Mouse (Mus musculus) retina, postnatal 7 days (tissue): Measurements from ENCODE around the gene Nelfe.
A peak's percentile ranks its signal among the peaks of the same experiment; 100 is the strongest.
"Not testable (repeated sequence)": the region's sequence is repeated elsewhere in the genome, so short reads cannot be mapped to it uniquely, and the experiment has no call there.

ENCODE experiments used
- DNase-seq: peaks from one replicate; pipeline ENCODE4 v3.0.0-alpha.2; 2012; ENCODE audit warnings: low read depth, low spot score

The Nelfe gene

DNA sequence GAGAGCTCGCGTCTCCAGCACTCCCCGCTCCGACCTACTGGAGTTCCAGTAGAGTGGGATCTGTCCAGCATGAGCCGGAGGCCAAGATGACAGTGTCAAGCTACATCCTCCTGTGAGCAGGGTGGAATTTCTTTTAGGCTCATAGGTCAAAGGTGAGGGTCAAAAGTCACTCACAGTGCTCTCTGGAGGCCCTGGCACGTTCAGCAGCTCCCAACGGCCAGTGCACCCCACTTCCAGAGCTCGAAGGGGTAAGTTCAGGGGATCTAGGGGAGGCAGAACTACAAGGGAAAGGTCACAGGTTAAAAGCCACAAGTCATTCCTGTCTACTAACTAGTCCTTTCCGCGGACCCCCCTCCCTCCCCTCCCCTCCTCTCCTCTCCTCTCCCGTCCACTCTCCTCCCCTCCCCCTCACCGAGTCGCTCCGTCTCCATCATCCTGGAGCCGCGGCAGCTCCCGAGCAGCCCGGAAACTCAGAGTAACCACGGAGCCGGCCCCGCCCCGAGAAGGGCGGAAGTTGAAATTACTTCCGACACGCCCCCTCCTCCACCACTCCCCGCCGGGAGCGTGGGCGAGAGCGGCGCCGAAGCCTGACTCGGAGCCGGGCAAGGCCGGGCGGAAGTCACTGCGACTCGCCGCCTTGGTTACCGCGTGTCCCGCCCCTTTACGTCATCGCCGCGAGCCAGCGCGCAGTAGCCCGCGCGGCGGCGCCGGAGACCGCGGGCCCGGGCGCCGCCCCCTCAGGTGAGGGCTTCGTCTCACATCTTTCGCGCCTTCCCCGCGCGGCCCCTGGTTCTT lies at the start of gene Nelfe, which contains the start of gene Skiv2l:
Nelfe (plus strand) TSS at position 670 of the 795 bp plus-strand sequence.
Skiv2l (minus strand) TSS at position 489 of the 795 bp plus-strand sequence.
- DNase-seq, result peak; percentile 94

DNA sequence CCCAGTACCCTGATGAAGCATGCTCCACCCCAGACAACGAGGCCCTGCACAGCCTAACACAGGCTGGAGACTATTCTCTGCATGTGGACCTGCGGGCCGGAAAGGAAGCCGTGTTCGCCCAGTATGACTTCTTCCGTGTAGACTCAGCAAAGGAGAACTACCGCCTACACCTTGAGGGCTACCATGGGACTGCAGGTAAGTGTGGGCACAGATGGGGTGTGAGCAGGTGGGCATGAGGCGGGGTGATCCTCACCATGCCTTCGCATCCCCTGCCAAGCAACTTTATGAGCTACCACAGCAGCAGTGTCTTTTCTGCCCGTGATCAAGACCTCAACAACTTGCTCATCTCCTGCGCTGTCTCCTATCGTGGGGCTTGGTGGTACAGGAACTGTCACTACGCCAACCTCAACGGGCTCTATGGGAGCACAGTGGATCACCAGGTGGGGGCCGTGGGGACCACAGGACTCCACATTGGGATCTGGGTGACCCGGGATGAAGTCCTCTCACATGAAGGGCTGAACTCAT lies 49.3 kb upstream of the Nelfe start:
- DNase-seq, result not testable (repeated sequence)

DNA sequence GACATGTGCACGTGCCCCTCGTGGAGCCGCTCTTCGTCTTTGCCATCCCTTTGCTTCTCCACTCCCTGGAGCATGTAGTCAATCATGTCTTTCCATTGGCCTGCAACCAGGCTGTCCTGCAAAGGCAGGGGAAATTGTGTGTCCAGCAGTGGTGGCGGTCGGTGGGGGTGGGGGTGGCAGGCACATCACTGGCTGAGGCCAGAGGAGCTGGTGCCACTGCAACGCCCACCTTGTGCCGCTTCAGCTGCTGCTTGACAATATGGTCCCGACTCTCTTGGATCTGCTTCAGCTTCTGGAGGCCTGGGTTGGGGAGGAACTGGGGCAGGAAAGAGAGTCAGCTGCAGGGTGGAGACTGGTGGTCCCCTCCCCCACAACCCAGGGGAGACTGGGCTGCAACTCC lies 47.4 kb upstream of the Nelfe start:
- not testable (repeated sequence) for DNase-seq

DNA sequence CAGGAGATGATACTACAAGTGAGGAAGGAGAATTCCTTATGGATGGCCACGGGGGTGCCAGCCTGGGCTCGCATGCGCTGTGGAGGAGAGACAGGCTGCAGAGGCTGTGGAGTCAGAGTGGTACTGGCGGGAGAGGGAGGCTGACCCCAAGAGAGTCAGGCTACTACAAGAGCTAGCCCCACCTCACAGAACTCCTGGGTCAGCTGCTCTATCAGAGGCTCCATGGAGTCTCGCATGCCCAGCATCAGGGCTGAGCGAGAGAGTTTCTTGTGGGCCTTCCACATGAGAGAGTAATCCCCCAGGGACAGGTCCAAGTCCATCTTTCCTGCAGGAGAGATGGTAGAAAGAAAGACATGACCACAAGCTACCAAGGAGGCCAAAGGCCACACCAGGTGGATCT lies 46.8 kb upstream of the Nelfe start:
- not testable (repeated sequence) for DNase-seq

DNA sequence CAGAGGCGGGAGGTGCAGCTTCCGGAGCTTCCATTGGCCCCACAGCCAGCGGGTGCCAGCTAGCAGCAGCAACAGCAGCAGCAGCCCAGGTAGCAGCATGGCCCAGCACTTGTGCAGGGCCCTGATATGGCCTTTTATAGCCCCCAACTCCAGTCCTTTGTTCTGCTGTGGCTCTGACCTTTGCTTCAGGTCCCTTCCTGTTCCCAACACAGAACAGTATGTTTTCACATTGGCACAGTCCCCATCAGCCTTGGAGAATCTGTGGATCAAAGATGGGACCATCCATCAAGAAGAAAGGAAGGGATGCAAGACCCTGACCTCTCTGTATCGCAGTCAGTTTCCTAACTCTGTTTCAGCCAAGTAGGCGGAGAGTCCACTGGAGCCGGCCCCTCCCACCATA lies 45.9 kb upstream of the Nelfe start, which contains the start of gene Cyp21a1:
Cyp21a1 (minus strand) TSS at position 261 of the 400 bp plus-strand sequence.
- not testable (repeated sequence) for DNase-seq

DNA sequence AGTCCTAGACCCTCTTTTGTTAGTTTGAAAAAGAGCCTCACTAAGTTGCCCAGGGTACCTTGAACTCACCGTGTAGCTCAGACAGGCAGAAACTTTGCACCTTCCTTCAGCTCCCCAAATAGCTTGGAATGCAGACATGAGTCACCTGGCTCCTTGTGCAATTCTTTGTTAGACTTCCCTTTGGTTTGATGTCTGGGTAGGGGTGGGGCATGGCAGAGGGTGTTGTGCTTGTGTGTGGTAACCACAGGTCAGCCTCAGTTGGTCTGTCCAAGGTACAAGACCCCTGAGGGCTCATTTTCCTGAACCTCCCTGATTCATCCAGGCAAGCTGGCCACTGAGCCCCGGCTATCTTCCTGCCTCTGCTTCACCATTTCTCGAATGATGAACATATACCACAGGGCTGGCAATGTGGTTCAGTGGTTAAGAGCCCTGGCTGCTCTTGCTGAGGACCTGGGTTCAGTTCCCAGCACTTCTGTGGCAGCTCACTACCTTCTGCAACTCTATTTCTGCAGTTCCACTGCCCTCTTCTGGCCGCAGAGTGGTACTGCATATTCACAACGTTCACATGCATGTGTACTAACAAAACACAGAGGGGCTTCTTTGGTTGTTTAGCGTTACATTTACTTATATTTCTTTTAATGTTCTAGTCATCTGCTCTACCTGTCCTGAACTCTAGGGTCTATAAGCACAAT lies 45.2 kb upstream of the Nelfe start:
- DNase-seq, result no peak

DNA sequence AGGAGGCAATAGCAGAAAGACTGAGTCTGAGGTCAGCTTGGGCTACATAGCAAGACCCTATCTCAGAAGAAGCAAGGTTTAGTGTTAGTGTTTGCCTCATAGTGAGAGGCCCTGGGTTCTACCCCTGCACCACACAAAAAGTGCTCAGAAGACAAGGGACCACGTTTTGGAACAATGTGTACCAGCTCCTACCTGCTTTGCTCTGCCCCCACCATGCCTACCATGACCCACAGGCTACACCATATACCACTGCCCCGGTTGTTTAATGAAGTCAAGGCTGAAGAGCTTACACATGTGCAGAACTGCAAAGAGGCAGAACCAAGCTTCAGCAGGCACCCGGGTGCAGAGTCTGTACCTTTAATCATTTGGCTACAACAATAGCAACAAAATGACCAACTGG lies 43.0 kb upstream of the Nelfe start:
- DNase-seq, result no peak

DNA sequence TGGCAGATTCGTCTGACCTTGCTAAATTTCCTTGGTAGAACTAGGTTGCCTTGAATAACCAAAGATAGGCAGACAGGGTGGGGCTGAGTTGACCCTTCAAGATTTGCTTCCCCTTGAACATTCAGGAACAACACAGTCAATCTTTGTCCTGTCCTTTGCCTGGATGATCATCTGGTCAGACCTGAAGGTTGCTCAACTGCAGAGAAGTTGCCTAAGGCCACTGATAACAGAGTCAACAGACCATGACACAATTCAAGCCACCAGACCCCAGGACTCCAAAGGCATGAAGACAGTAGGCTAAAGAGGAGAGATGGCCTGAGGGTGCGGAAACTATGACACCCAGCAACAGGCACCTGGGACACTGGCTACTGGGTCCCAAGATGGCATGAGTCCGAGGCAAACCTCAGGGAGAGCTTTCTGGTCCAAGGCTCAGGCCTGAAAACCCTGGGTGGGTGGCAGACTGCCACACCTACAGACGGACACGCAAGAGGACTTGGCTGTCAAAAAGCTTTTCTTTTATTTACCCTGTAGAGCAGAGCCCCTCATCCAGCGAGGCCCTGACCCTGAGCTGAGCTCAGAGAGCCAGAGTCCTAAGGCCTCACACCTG lies 41.5 kb upstream of the Nelfe start:
- no peak for DNase-seq

DNA sequence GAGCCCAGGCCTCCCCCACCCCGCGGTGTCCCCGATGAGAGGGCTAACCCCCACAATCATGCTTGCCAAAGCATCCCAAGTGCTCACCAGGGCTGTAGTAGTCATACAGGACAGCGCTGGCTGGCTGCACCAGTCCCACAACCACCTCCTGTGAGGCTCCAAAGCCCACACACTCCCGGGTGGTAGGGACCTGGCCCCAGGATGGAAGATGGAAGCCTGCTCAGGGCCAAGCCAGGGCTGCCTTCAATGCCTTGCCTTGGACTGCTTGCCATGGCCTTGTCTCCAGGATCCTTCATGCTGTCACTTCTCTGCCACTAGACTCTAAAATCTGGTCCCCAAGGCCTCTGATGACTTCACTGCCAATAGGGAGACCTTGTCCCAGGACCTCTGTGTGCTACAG lies 39.8 kb upstream of the Nelfe start:
- DNase-seq, result not testable (repeated sequence)

DNA sequence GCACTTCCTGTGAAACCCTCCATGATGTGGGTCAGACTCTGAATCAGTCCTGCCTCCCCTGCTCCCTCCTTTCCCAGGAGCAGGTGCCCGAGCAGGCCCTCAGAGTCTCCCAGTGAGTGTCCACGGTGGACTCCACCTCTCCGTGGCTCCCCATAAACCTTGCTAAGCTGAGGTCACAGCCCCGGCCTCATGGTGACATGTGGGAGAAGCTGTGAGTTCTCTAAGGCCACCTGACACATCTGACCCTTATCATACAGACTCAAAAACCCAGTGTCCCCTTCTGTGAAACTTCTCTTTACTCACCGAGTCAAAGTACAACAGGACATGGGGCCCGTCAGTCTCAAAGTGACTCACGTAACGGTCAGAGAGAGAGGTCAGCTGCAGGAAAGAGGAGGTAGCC lies 39.4 kb upstream of the Nelfe start:
- not testable (repeated sequence) for DNase-seq

DNA sequence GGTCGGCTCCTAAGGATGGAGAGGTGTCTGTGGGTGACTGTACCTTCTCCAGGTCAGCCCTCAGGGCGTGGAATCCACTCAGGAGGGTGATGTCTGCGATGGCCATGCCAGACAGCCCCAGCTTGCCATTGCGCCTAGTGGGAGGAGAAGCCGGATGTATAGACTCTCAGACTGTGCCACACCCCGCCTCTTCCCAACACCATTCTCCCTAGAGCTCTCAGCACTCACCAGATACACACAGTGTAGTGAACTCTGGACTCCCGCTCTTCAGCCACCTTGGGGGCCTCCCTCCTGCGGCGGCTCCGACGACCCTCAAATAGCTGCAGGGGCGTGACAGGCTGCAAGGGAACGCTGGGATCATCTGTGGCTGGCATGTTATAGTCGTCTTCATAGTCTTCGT lies 38.9 kb upstream of the Nelfe start:
- DNase-seq, result no peak

DNA sequence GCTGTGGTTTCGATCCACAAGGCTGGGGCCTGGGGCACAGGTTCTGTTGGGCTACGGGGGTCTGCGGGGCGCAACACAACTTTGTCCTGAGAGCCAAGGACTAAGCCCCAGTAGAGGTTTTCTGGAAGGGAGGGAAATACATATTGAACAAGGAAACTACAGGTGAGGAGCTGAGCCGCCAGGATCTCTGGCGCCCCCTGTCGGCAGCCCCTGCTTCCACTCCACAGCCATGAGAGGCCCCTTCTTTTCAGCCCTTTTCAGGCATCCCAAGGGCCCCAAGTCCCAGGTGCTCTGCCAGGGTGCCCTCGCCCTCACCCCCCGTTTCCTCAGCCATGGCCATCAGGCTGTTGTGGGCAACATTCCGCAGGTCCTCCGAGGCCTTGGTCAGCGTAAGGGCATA lies 36.4 kb upstream of the Nelfe start:
- DNase-seq, result peak; percentile 6

DNA sequence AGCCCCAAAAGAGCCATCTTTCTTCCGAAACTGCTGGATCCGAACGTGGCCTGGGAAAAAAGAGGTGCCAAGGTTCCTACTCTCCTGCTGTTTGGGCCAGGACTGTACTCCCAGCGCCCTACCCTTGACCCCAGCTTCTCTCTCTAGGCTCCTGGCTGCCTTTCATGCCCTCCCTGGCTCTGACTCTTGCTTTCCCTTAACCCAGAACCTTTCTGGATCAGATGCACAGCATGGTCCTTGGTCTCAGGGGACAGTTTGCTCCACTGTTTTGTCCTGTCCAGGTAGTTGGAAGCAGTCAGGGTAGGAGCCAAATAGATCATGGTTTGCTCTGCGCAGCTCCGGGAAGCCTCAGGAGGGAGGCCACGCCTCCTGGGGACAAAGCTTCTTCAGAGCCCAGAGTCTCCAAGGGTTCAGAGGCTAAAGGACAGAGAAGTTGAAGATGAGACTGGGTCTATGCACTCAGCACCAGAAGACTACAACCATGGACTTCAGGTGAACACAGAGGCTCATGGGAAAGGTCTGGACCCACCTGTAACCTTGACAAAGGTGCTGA lies 35.3 kb upstream of the Nelfe start:
- no peak for DNase-seq

DNA sequence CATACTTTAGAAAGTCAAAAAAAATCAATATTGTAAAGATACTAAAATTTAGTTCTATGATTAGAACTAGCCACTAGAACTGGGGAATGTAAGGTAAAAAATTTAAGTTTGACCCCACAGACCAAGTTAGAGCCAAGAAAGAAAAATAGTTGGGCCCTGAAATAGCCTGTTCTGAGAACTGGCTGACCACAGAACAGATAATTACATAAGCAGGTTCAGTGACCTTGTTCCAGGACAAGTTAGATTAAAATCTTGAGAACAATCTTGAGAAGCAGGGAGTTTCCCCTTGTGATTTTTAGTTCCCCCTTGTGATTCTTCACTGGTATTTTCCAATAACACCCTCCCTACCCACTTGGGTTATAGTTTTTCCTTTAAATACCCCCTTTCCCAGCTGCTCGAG lies 19.4 kb upstream of the Nelfe start:
- DNase-seq, result not testable (repeated sequence)

DNA sequence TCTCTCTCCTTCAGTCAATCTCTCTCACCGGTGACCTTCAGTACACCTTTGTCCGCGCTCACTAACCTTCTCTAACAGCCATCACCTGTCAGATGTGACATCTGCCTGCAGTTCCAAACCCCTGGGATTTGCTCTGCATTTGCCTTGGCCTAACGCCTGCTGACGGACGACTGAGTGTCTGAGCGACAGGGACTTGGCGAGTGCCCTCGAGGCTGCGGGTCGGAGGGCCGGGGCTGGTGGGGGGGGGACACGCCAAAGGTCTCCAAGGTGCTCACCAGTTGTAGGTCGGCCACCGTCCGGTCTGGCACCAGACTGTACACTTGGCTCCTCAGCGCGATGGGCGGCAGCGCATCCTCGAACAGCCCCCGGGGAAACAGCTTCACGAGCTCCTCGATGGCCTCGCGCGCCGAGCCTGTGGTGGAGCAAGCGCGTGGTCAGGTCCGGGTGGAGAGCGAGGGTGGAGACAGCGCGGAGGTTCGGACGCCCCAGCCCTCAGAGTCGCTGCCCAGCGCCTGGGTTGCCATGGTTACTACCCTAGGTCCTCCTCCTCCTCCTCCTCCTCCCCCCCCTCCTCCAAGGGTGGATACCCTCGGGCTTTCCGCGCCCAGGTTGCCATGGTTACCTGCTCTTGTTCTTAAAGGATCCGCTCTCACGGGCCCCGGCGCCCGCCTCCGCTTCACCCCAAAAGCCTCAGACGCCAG lies 13.9 kb upstream of the Nelfe start:
- DNase-seq, result peak; percentile 8

DNA sequence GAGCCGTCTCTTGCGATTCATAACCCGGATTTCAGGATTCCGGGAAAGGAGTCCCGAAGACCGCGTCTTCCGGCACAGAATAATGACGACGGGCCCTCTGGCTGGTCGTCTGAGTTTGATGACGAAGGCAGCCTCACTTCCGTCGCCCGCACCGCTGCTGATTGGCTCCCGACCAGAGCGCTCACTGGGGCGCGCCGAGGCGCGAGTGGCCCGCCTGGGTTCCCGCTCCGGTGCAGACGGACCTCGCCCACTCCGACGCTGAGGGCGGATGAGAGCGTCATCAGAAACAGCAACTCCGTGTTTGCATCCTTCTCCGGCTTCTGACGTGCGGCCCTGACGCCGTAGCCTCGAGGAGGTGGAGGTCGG lies 13.4 kb upstream of the Nelfe start, which contains the start of the genes Stk19 and Dxo:
Stk19 (minus strand) TSS at position 90 of the 366 bp plus-strand sequence.
Dxo (plus strand) TSS at position 164 of the 366 bp plus-strand sequence.
- DNase-seq, result peak; percentile 93

DNA sequence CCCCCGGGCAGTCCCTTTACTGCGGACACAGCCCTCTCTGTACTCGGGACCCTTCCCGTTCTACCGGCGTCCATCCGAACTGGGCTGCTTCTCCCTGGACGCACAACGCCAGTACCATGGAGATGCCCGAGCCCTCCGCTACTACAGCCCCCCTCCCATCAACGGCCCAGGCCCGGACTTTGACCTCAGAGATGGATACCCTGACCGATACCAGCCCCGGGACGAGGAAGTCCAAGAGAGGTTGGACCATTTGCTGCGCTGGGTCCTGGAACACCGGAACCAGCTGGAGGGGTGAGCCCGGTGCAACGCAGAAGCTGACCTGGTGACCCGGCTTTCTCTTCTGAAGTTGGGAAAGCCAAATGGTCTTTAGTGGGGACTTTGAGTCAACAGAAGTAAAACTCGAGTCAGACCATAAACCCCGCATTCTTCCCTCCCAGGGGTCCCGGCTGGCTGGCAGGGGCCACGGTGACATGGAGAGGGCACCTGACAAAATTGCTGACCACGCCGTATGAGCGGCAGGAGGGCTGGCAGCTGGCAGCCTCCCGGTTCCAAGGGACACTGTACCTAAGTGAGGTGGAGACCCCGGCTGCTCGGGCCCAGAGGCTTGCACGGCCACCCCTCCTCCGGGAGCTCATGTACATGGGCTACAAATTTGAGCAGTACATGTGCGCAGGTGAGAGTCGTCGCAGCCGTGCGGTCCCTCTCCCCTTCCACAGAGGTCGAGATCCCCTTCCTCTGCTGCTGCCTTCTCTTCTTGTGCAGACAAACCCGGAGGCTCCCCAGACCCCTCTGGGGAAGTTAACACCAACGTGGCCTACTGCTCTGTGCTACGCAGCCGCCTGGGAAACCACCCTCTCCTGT lies 12.5 kb upstream of the Nelfe start:
- no peak for DNase-seq

DNA sequence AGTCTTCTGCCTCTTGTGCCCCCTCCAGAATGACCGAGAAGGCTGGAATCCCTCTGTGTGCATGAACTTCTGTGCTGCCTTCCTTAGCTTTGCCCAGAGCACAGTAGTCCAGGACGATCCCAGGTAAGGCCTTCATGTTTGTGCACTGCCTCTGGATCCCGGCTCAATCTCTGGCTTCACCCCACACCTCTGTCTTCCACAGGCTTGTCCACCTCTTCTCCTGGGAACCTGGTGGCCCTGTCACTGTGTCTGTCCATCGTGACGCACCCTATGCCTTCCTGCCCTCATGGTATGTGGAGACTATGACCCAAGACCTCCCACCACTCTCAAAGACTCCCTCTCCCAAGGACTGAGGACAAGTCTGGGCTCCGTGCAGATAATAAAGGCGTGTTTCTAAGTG lies 11.4 kb upstream of the Nelfe start:
- DNase-seq, result no peak

DNA sequence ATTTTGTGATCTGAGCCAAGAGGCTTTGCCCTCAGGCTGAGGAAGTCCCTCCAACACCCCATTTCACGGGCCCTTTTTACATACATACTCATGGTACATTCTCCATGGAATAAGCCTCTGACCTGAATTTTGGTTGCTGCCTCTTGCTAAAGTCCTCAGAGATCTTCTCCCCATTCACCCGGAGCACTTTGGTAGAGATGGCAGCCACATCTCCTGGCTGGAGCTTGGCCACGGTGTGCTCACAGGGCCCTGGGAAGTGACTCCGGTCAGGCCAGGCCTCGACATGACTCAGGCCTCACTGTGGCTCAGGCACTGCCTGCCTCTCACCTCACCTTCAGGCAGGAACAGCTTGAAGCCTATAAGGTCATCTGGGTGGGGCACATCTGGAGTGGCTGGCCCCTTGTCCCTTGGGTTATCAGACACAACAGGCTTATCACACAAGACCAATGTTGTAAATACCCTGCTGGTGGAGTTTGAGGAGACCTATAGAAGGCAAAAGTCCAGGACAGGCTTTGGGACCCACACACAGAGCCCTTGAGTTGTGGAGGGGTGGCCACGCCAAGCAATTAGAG lies 9.4 kb upstream of the Nelfe start:
- no peak for DNase-seq

DNA sequence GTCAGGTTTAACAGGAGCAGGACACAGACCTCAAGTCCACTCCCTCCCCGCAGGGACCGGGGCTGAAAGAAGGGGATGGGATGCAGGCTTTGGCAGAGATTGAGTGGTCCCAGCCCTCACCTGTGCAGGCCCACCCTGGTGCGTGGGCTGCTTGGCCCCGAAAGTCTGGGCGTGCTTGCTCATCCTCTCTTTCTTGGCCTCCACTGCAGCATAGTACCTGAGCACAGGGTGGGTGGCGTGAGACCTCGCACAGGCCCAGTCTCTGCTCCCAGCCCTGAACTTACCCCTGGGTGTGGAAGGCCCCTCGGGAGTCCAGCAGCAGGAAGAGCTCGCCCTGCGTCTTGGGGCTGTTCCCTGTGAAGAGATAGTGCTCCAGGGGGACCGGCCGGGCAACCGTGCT lies 5.3 kb upstream of the Nelfe start:
- no peak for DNase-seq
